Mouse (Mus musculus) heart, postnatal 0 days (tissue): ENCODE results near the gene Rptor.

Source experiments
- CTCF ChIP-seq: IDR thresholded peaks from 2 replicates; pipeline ENCODE4 v1.5.1; 2016; ENCODE audit warnings: antibody characterized with exemption, control low read depth, low read depth
- EP300 ChIP-seq: IDR thresholded peaks from 2 replicates; pipeline ENCODE4 v1.6.1; 2016; ENCODE audit warnings: antibody characterized with exemption, low read depth

DNA sequence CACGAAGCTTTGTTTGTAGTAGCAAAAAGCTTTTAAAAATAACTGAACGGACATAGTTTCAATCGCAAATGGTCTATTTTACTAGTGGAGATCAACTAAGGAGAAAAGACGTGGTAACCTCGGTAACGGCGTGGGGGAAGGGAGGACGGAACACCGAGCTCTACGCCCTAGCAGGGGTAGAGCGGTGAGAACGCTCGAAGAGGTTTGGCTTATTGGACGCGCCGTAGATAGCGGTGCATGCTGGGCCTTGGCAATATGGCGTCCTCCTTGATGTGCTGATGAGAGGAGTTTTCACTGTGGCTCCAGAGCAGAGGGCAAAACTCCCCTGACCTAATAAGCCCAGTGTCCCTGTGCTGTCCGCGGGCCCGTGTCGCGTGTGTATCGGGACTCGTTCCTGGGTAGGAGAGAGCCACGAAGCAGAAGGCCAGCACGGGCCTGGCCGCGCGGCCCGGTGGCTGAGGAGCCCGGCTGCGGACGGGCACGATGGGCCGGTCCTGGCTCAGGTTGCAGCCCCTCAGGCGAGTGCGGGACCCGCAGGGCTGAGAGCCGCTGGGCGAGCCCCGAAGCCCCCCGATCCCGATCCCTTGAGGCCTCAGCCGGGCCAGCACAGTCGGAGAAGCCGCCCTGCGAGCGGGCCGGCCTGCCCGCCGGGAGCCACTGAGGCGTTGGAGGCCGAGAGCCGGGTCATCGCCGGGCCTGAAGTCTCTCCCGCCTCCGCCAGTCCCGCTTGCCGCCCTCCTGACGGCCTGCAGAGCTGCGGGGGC, at the start of gene Rptor:
- TF ChIP-seq EP300: no peak
- no peak for TF ChIP-seq CTCF
